20 mouse cellular contexts compared by ENCODE assay signal in genomic region chr2:53200164-53200885, GRCm38 (mm10). TPM values are rescaled to one million over a fixed set of nuclear protein-coding genes. Genes with fewer than 3 reads are reported as not detected.
DNase-seq lines count a peak whose midpoint lies in the region; ATAC-seq and TF ChIP-seq lines count a peak whose summit lies in the region.
"Had no signal": no experiment of that assay in that cellular context is flagged by ENCODE, and none has a peak within 500 bp of the region (broad histone marks: within the 10 kb centered on the region; RNA-seq: fewer than 3 reads in every experiment).

No protein-coding gene starts in this region.

- H3K4me3 ChIP-seq in heart, embryonic 16.5 days (ENCODE audit: low read length): no peak overlapping the region
- no peak overlapping the region for H3K4me3 ChIP-seq in heart, embryonic 11.5 days (ENCODE audit: low read depth, low read length)
- no peak overlapping the region for H3K4me3 ChIP-seq in MEL (ENCODE audit: control insufficient read depth in 1 of 2, insufficient read depth in 1 of 2, low read depth in 2 of 2, low read length in 2 of 2)
- H3K4me3 ChIP-seq: embryonic facial prominence, embryonic 15.5 days; hindbrain, embryonic 12.5 days; limb, embryonic 12.5 days; midbrain, embryonic 13.5 days had no signal

- H3K4me1 ChIP-seq in heart, embryonic 16.5 days (ENCODE audit: control insufficient read depth, insufficient read depth, low read length): peaks cover 8% of the 10 kb centered on the region
- H3K4me1 ChIP-seq in heart, embryonic 11.5 days (ENCODE audit: control insufficient read depth, insufficient read depth, low read length): no peaks in the 10 kb centered on the region
- peaks cover 4 to 6% of the 10 kb centered on the region in 2 experiments; a peak in 3 of 4 replicates for H3K4me1 ChIP-seq in MEL (ENCODE audit: control insufficient read depth in 1 of 2, insufficient read depth in 2 of 2, low read length in 2 of 2)
- H3K4me1 ChIP-seq: embryonic facial prominence, embryonic 15.5 days; hindbrain, embryonic 12.5 days; limb, embryonic 12.5 days; midbrain, embryonic 13.5 days had no signal

- peaks cover 9% of the 10 kb centered on the region for H3K36me3 ChIP-seq in heart, embryonic 16.5 days (ENCODE audit: control insufficient read depth, insufficient read depth)
- H3K36me3 ChIP-seq in heart, embryonic 11.5 days (ENCODE audit: control insufficient read depth, insufficient read depth, low read length): peaks cover 3% of the 10 kb centered on the region
- peaks cover 15 to 35% of the 10 kb centered on the region in 2 experiments for H3K36me3 ChIP-seq in MEL (ENCODE audit: control insufficient read depth in 1 of 2, insufficient read depth in 2 of 2, low read length in 2 of 2)

- peak overlapping the region; percentile 42 for H3K4me2 ChIP-seq in heart, embryonic 16.5 days (ENCODE audit: low read depth, low read length)
- H3K4me2 ChIP-seq in heart, embryonic 11.5 days: no peak overlapping the region
- H3K4me2 ChIP-seq: embryonic facial prominence, embryonic 15.5 days; hindbrain, embryonic 12.5 days; limb, embryonic 12.5 days; midbrain, embryonic 13.5 days had no signal

- intact Hi-C loops in gastrocnemius, postnatal 14 days (cut with DNase I; ENCODE audit: low total_unique reads): no loop called here

- 72% methylated on average over 4 of the region's 4 CpGs for WGBS in heart, embryonic 16.5 days
- 79% methylated on average over 4 of the region's 4 CpGs for WGBS in heart, embryonic 11.5 days (ENCODE audit: insufficient replicate concordance)

- no peaks in the 10 kb centered on the region for H3K27me3 ChIP-seq in heart, embryonic 16.5 days (ENCODE audit: control insufficient read depth, insufficient read depth, low read length)
- no peaks in the 10 kb centered on the region for H3K27me3 ChIP-seq in heart, embryonic 11.5 days (ENCODE audit: control insufficient read depth, insufficient read depth, low read length)
- no peaks in the 10 kb centered on the region for H3K27me3 ChIP-seq in MEL (ENCODE audit: control insufficient read depth in 1 of 2, insufficient read depth in 2 of 2, low read length in 2 of 2)
- H3K27me3 ChIP-seq: embryonic facial prominence, embryonic 15.5 days; hindbrain, embryonic 12.5 days; limb, embryonic 12.5 days; midbrain, embryonic 13.5 days had no signal

- TF ChIP-seq RAD21 in MEL (IDR thresholded peaks at IDR 0.05; ENCODE audit: low read depth, low read length): no peak

- no peak for ATAC-seq in heart, embryonic 16.5 days (replicated peaks; ENCODE audit: extremely low read depth, insufficient read depth, low FRiP score)
- no peak for ATAC-seq in heart, embryonic 11.5 days (replicated peaks; ENCODE audit: insufficient number of reproducible peaks, low FRiP score, low TSS enrichment)
- peak; percentile 89 for ATAC-seq in megakaryocyte, adult 5-6 weeks (ENCODE audit: poor library complexity, severe bottlenecking)
- ATAC-seq: activated CD4-positive, CD25-positive, alpha-beta regulatory T cell, adult 4 months; forebrain, embryonic 14.5 days; intestine, embryonic 16.5 days; midbrain, embryonic 13.5 days had no signal

- TF ChIP-seq CTCF in MEL (IDR thresholded peaks at IDR 0.05 in 2 of 3, conservative IDR thresholded peaks at IDR 0.05 in 1 of 3; ENCODE audit: control insufficient read depth in 1 of 3, insufficient read depth in 1 of 3, low read depth in 2 of 3, low read length in 3 of 3, poor library complexity in 1 of 3, severe bottlenecking in 1 of 3): no peak

- H3K27ac ChIP-seq in heart, embryonic 16.5 days (ENCODE audit: low read length): no peak overlapping the region
- H3K27ac ChIP-seq in heart, embryonic 11.5 days (ENCODE audit: low read depth, low read length): no peak overlapping the region
- H3K27ac ChIP-seq in MEL (ENCODE audit: control insufficient read depth, low read depth, low read length): peak overlapping the region; percentile 67
- H3K27ac ChIP-seq: embryonic facial prominence, embryonic 15.5 days; hindbrain, embryonic 12.5 days; limb, embryonic 12.5 days; midbrain, embryonic 13.5 days had no signal

- H3K9me3 ChIP-seq in heart, embryonic 16.5 days (replicated peaks; ENCODE audit: control insufficient read depth, low read length): no peaks in the 10 kb centered on the region
- no peaks in the 10 kb centered on the region for H3K9me3 ChIP-seq in heart, embryonic 11.5 days (replicated peaks; ENCODE audit: control insufficient read depth, low read length)
- no peaks in the 10 kb centered on the region for H3K9me3 ChIP-seq in MEL (replicated peaks; ENCODE audit: insufficient read depth, low read length)
- H3K9me3 ChIP-seq: embryonic facial prominence, embryonic 15.5 days; G1E; hindbrain, embryonic 12.5 days; limb, embryonic 12.5 days; midbrain, embryonic 13.5 days had no signal

- TF ChIP-seq POLR2A in MEL (IDR thresholded peaks at IDR 0.05; ENCODE audit: control insufficient read depth in 1 of 2, insufficient read depth in 1 of 2, low read depth in 1 of 2, low read length in 2 of 2, poor library complexity in 1 of 2): no peak

- peaks cover 11% of the 10 kb centered on the region for H3K79me2 ChIP-seq in MEL (ENCODE audit: control insufficient read depth, insufficient read depth, low read length, poor library complexity)

- H3K9ac ChIP-seq in heart, embryonic 16.5 days (ENCODE audit: low read length): no peak overlapping the region
- no peak overlapping the region for H3K9ac ChIP-seq in heart, embryonic 11.5 days (ENCODE audit: low read depth, low read length)
- H3K9ac ChIP-seq in MEL (ENCODE audit: control insufficient read depth, low read depth, low read length, poor library complexity, severe bottlenecking): 0 out of 2 replicates have a peak overlapping the region, but pooled peaks have one; percentile 30
- H3K9ac ChIP-seq: embryonic facial prominence, embryonic 15.5 days; hindbrain, embryonic 12.5 days; limb, embryonic 12.5 days; midbrain, embryonic 13.5 days had no signal

- peak; percentile 31 to 61; a peak in 3 of 4 replicates for TF ChIP-seq EP300 in MEL (IDR thresholded peaks at IDR 0.05; ENCODE audit: low read depth in 1 of 2, low read length in 2 of 2)

- peak; percentile 91 for DNase-seq in MEL (ENCODE audit: low read depth, low spot score)
- DNase-seq in adrenal gland, postnatal 25 days: peak; percentile 59
- no peak for DNase-seq in urinary bladder, postnatal 4 days (ENCODE audit: low spot score in 2 of 2)
- no peak for DNase-seq in right cerebral cortex, postnatal 10 days (ENCODE audit: low spot score in 2 of 2)
- DNase-seq in gastrocnemius, postnatal 14 days: no peak
- DNase-seq: cerebellum, adult 11 months; kidney, postnatal 25 days; layer of hippocampus, postnatal 36 days; spleen, adult 18-20 months had no signal

TF ChIP-seq in MEL, 35 proteins besides CTCF, POLR2A, EP300 and RAD21 (continues in another document):
- TF ChIP-seq TAL1 (IDR thresholded peaks at IDR 0.05; ENCODE audit: low read length): no peak
- no peak for TF ChIP-seq ZMIZ1 (IDR thresholded peaks at IDR 0.05; ENCODE audit: low read depth, low read length)
- peak; percentile 85 for TF ChIP-seq SIN3A (IDR thresholded peaks at IDR 0.05; ENCODE audit: low read length)
- no peak for TF ChIP-seq NRF1 (IDR thresholded peaks at IDR 0.05; ENCODE audit: insufficient read depth, low read depth, low read length, poor library complexity, severe bottlenecking)
- TF ChIP-seq MXI1 (IDR thresholded peaks at IDR 0.05; ENCODE audit: low read depth, low read length): peak; percentile 37; the same call in 1 of the 2 replicates
- no peak for TF ChIP-seq UBTF (IDR thresholded peaks at IDR 0.05; ENCODE audit: borderline replicate concordance, insufficient read depth, low read depth, low read length)
- no peak for TF ChIP-seq E2F4 (IDR thresholded peaks at IDR 0.05; ENCODE audit: borderline replicate concordance, low read depth, low read length)
- TF ChIP-seq MAX (IDR thresholded peaks at IDR 0.05; ENCODE audit: low read length): peak; percentile 46; the same call in 1 of the 2 replicates
- no peak for TF ChIP-seq ELF1 (IDR thresholded peaks at IDR 0.05; ENCODE audit: low read depth, low read length)
- TF ChIP-seq MEF2A (IDR thresholded peaks at IDR 0.05; ENCODE audit: extremely low read depth, insufficient replicate concordance, low read depth, low read length, poor library complexity, severe bottlenecking): peak; percentile 89; the same call in 1 of the 2 replicates
- no peak for TF ChIP-seq NELFE (IDR thresholded peaks at IDR 0.05; ENCODE audit: low read depth, low read length)
- TF ChIP-seq MYC (IDR thresholded peaks at IDR 0.05; ENCODE audit: low read depth, low read length): 0 out of 2 replicates have a peak, but pooled peaks have one; percentile 33
- TF ChIP-seq TBP (IDR thresholded peaks at IDR 0.05; ENCODE audit: low read depth, low read length): no peak
- no peak for TF ChIP-seq SMC3 (IDR thresholded peaks at IDR 0.05; ENCODE audit: low read depth, low read length)
- TF ChIP-seq GABPA (IDR thresholded peaks at IDR 0.05; ENCODE audit: low read depth, low read length): no peak
- no peak for TF ChIP-seq BHLHE40 (IDR thresholded peaks at IDR 0.05; ENCODE audit: borderline replicate concordance, low read depth, low read length)
- TF ChIP-seq KAT2A (conservative IDR thresholded peaks at IDR 0.05; ENCODE audit: low read depth, low read length): no peak
- TF ChIP-seq RCOR1 (IDR thresholded peaks at IDR 0.05; ENCODE audit: low read depth, low read length): peak; percentile 30; the same call in 1 of the 2 replicates

RNA-seq across cellular contexts. Expression of gene Arl6ip6, which starts 8.8 kb away (rescaled TPM):
- polyA plus RNA-seq in heart, embryonic 16.5 days (2015; fragmentation: Nextera tagmentation; extraction: Ambion mirVana): 28.8 and 39.8 TPM in 2 replicates
- 38.9 and 41.2 TPM in 2 replicates for polyA plus RNA-seq in heart, embryonic 11.5 days (2014; fragmentation: Nextera tagmentation; extraction: Ambion mirVana)
- 43.1 and 43.8 TPM in 2 replicates for total RNA-seq in MEL (2012; rRNA removed)
- 100 to 1,000 TPM in 1 of 2 experiments, 10 to 100 TPM in 1; 53.1 to 438 TPM for polyA plus RNA-seq in MEL (2012; ENCODE audit: insufficient read depth in 1 of 2, insufficient read length in 2 of 2, low read depth in 1 of 2, low replicate concordance in 2 of 2, missing spikeins in 1 of 2)
- 21.4 and 33.5 TPM in 2 replicates for total RNA-seq in adrenal gland, postnatal 25 days (2021)
- total RNA-seq in megakaryocyte, adult 5-6 weeks (2015): 55.5 and 65.5 TPM in 2 replicates
- total RNA-seq in megakaryocyte, adult 5-6 weeks (2017): 38.7 and 41.4 TPM in 2 replicates
- total RNA-seq in gastrocnemius, postnatal 14 days (2021): 1 to 10 TPM; 9.0 to 9.2 TPM

RNA-seq across cellular contexts. Expression of gene Prpf40a, which starts 9.2 kb away (rescaled TPM):
- 80.9 and 81.4 TPM in 2 replicates for polyA plus RNA-seq in heart, embryonic 16.5 days (2015; fragmentation: Nextera tagmentation; extraction: Ambion mirVana)
- polyA plus RNA-seq in heart, embryonic 11.5 days (2014; fragmentation: Nextera tagmentation; extraction: Ambion mirVana): 103 and 130 TPM in 2 replicates
- total RNA-seq in MEL (2012; rRNA removed): 82.9 and 92.0 TPM in 2 replicates
- 10 to 100 TPM; 94.9 to 98.5 TPM for polyA plus RNA-seq in MEL (2012; ENCODE audit: insufficient read depth in 1 of 2, insufficient read length in 2 of 2, low read depth in 1 of 2, low replicate concordance in 2 of 2, missing spikeins in 1 of 2)
- total RNA-seq in adrenal gland, postnatal 25 days (2021): 85.4 and 91.3 TPM in 2 replicates
- total RNA-seq in megakaryocyte, adult 5-6 weeks (2015): 98.2 and 107 TPM in 2 replicates
- total RNA-seq in megakaryocyte, adult 5-6 weeks (2017): 190 and 201 TPM in 2 replicates
- 10 to 100 TPM; 30.6 to 41.3 TPM for total RNA-seq in gastrocnemius, postnatal 14 days (2021)

Comparison
In these comparisons a context has a peak if more than half of its experiments do, and no peak if none do; other contexts are left out.
1. DNase-seq: peak in MEL (single experiment) and adrenal gland, postnatal 25 days (single experiment); none in urinary bladder, postnatal 4 days (0 of 2), right cerebral cortex, postnatal 10 days (0 of 2) and gastrocnemius, postnatal 14 days (single experiment).